Mouse (Mus musculus) adrenal gland, adult 2 months (tissue): ENCODE measurements around the gene Fcgr1. TPM values are rescaled to one million over a fixed set of nuclear protein-coding genes. Genes with fewer than 3 reads are reported as not detected.
"Not testable (repeated sequence)": the region's sequence is repeated elsewhere in the genome, so short reads cannot be mapped to it uniquely, and the experiment has no call there.

Experiments
- DNase-seq: peaks from one replicate; pipeline ENCODE4 v3.0.0; 2021
- polyA plus RNA-seq: library from polyadenylated mRNA; depleted of rRNA; stranded (reverse); fragments of >200 nt; gene quantifications from 2 replicates; pipeline ENCODE4 v1.2.3, GENCODE M21; 2012
- total RNA-seq, 2 experiments: library from RNA; stranded (reverse); gene quantifications; 2 replicates each; pipeline ENCODE4 v1.2.3; 2021

Gene Fcgr1
- total and polyA plus RNA-seq, 3 experiments = 1.9 to 2.3 (median 2.1) TPM

DNA sequence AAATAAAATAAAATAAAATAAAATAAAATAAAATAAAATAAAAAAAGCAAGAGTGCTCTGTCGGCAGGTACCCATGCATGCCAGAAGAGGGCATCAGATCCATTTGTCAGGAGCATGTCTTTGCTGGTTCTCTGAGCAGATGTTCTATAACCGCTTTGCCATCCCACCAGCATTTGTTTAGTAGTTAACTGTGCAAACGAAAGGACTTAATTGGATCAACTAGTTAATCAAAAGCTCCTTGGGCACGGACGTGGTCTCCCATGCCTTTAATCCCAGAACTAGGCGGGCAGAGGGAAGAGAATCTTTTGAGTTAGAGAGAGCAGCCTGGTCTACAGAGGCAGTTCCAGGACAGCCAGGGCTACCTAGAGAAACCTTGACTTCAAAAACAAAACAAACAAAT, 33.4 kb upstream of the Fcgr1 start:
- DNase-seq = peak; percentile 23

DNA sequence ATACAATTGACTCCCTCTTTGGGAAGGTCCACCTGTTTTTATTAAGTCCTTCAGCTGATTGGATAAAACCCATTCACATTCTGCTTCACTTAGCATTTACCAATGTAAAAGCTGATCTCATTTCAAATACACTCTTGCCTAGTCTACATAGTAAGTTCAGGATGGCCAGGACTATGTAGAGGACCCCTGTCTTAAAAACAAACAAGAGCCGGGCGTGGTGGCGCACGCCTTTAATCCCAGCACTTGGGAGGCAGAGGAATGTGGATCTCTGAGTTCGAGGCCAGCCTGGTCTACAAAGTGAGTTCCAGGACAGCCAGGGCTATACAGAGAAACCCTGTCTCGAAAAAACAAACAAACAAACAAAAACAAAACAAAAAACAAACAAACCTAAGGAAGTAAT, 30.0 kb upstream of the Fcgr1 start:
- DNase-seq = not testable (repeated sequence)

DNA sequence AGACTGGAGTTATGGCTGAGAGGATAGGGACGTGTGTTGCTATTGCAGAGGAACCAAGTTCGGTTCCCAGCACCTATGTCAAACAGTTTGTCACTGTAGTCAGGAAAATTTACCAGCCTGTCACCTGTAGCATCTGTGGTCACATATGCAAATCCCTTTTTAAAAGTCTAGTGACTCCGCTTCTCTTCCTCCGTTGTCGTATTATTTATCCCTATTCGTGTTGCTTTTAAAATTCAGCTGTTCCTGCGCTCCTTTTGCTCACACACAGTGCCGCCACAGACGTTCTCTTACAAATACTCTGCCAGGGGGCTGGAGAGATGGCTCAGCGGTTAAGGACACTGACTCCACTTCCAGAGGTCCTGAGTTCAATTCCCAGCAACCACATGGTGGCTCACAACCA, 28.8 kb upstream of the Fcgr1 start:
- no peak for DNase-seq

DNA sequence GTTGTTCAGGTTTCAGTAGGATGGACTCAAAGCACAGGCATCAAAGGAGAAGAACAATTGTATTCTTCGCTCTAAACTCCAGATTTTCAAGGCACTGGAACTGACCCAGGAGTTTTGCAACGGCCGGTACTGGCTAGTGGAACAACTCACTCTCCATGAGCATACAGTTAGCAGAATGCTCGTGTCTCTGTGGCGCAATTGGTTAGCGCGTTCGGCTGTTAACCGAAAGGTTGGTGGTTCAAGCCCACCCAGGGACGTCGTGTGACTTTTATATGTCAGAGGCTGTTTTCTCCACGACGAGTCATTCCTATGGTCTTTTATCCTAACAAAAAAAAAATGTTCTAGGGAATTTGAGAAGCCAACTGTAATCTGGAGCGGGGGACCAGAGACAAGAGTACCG, 28.1 kb upstream of the Fcgr1 start:
- peak; percentile 28 for DNase-seq

DNA sequence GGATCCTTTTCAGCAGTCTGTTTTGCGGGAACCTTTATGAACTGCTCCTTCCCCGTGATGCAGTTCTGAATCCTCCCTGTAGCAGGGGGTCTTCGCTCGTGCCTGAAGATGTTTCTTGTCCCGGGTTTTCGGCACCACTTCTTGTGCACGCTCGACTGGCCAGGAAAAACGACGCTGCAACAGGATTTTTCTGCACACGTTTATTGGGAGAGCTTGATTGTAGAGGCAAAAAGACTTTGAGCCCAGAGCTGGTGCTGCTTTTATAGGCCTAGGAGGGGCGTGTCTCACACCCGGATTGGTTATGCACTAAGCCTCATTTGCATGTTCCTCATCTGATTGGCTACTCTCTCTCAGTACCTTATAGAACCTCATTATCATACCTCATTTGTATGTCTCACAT, 26.2 kb upstream of the Fcgr1 start:
- DNase-seq = not testable (repeated sequence)

DNA sequence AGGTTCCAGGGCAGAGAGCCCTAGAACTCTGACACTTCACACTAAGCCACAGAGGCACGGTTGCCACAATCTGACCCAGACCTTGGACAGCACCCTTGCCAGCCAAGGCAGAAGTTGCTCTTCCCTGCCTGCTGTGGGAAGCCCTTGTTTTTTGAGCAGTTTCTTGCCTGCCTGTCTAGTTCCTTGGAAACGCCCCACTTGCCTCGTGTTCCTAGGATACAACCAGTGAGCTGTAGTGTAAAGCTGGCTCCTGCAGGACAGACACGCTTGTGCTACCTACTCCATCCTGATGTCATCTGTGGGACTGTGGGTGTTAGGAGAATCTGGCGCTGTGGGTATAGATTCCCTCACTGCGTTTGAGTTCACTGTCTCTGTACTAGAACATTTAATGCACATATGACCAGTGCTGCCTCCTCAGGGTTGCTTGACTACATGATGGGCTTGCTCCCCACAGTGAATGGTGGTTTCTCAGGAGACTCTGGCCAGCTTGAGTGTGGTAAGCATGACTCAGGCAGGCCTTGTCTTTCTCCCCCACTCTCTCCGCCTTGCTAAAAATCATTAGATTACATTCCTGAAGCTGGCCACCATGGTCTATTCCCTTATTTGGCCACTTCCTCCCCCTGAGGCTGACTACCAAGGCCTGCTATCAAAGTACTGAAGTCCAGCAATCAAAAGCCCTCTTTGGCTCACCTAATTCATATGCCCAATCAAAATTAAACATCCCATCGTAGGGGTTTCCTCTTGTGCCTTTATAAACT, 18.8 kb upstream of the Fcgr1 start:
- no peak for DNase-seq

DNA sequence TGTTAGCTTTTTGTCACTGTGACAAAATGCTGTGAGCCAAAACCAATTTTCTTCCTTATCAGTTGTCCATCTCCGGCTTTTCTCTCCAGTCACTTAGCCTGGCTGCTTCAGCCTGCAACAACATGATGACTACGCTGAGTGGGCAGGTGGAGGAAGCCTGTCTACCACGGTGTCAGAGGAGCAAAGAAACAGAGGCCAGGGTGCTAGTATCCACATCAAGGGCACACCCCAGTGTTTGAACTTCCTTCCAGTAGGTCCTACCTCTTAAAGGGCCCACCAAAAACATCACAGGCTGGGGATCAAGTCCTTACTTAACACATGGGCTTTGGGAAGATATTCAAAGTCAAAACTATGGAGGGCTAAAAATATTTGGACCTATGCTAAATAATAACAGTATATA, 15.7 kb upstream of the Fcgr1 start:
- no peak for DNase-seq

DNA sequence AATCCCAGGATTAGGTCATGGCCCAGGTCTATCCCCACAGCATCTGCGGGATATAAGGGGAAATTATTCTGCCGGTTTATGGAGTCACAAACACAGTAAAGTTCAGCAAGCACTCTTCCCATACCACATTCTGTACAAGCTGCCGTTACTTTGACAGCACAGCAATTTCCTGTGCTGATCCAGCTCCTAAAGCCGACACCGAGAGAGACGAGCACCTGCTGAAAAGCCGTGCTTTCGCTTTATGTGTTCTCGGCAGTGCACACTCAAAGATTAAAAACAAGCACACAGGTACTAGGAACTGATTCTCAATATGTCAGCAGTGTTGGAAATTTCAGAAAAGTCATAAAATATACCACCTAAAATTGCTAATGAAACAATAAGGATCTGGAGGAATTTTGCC, 12.7 kb upstream of the Fcgr1 start:
- no peak for DNase-seq

DNA sequence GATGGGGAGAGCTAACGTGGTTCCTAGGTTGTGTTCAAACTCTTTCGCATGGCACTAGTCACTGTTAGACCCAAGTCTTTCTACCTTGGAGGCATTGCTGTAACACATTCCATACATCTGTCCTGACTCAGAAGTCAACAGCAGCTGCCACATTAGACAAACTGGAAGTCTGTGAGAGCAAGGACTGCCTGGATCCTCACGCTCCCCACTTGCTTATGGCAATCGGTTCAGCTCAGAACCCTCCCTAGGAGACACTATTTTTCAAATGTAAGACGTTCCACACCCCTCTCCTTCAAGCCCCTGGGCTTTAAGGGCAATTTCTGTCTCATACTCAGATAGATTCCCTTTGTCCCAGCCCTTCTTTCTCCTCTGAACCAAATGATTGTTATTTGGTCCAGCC, 8.3 kb upstream of the Fcgr1 start:
- no peak for DNase-seq

DNA sequence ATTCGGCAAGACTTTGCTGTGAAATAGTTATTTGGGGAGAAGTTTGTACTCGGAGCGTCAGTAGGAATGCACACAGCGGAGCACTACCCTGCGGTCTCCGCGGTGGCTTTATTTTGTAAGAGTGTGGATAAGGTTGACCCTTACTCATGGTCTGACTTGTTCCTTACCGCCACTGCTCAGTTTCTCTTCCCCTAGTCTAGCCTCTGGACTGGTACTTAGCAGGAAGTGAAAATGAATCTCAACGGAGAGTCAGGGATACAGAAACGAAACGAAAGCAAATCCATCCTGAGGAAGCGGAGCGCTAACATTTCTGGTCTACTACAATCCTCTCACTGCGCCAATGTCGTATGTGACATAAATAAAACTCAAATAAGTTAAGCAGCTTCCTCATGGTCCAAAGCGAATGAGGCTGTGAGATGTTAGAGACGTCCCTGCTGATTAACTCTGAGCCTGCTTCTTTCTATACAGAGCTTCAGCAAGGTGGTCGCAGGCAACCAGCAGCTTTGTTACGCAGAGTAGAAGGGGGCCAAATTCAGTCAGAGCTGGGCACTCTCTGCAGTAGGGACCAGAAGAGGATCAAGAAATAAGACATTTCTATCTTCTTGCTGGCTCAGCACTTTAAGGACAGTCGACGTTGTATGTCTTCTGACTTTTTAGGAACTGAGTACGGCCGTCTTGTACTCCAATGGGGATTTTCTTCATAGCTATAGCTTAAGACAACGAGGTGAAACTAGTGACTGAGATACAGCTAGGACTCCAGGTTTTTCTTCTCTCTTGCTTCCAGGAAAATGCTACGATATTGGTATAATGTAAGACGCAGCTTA, 7.1 kb upstream of the Fcgr1 start:
- peak; percentile 27 for DNase-seq

DNA sequence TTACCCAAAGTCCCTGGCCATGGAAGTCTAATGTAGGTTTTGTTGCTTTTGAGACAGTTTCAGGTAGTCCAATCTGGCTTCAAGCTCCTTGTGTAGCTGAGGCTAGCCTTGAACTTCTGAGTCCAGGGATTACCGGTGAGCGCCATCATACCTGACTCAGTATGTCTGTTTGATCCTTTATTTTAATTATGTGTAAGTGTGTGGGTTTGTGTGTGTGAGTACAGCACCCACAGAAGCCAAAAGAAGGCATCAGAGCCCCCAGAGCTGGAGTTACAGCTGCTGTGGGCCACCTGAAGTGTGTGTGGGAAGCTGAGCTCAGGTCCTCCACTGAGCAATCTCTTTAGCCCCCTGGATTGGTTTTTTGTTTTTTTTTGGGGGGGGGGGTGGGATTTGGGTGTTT, 5.8 kb upstream of the Fcgr1 start:
- no peak for DNase-seq

DNA sequence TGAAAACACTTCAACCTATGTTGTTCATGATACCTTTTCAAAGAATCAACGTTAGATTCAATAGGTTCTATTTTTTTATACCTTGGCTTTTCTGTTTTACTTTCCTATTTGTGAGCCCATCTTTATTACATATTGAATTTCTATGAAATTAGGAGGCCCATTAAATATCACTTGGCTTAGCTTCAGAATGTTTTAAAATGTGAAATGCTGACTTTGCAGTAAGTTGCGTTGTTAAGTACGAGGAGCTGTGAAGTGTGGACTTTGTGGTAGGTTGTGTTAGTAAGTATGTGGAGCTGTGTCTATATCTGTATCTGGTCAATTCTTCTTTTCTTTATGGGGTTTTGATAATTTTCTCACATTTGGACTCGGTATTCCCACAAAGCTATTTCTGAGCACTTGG, 4.6 kb upstream of the Fcgr1 start:
- DNase-seq = no peak

DNA sequence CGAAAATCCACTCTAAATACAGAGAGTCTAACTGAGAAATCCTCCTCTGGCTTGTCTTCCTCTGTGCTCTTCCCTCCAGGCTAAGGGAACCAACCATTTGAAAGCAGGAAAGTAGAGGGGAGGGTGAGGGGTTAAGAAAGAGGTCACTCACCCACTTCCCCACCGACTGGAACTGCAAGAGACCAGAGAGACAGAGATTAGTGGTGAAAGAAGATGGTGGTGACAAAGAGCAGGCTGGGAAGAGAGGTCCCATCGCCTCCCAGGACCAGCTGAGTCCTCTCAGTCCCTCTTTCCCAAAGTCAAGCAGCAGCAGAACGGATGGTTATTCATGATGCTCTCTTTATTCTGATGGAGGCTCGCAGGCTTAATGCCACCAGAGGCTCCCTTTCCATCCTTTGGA, 401 bp downstream of the Fcgr1 start:
- DNase-seq = no peak

DNA sequence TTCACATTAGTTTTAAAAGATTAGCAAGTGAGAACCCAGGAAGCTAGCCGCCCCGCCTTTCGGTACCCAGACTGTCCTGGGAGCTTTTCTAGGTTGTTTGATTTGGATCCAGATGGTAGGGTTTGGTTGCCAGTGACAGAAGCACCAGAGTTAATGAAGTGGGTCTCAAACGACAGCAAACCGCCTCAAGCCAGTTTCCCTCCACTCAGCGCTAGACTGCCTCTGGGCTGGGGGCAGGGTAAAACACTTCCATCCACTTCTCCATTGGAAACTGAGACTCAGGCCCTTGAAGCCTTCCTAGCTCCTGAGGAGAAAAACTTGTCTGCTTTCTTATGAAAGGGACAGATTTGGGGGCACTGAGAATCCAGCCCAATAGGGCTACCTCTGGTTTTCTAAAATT, 1.1 kb downstream of the Fcgr1 start:
- DNase-seq = no peak

DNA sequence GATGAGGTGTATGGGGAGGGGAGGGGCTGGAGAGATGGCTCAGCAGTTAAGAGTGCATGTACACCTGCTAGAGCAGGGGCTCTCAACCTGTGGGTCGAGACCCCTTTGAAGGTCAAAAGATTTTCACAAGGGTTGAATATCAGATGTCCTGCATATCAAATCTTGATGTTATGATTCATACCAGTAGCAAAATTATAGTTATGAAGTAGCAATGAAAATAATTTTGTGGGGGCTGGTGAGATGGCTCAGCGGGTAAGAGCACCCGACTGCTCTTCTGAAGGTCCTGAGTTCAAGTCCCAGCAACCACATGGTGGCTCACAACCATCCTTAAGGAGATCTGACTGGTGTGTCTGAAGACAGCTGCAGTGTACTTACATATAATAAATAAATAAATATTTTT, 3.0 kb downstream of the Fcgr1 start:
- DNase-seq = not testable (repeated sequence)

DNA sequence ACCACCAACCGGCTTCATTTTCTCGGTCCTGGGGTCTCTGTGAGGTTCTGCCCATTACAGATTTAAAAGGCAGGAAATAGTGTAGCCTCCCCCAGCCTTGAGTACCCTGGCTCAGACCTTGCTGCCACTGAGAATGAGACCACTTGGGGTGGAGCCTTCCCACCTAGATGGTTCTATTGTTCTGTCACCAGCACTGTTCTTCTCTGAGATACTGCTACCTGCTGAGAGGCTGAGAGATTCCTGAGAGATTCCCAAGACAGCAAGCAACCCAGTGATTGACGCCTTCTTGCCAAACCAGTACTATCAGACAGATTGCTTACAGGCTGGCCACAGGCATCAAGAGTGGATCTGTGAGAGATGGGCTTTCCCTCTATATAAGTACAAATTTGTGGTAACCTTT, 4.6 kb downstream of the Fcgr1 start:
- DNase-seq = no peak

DNA sequence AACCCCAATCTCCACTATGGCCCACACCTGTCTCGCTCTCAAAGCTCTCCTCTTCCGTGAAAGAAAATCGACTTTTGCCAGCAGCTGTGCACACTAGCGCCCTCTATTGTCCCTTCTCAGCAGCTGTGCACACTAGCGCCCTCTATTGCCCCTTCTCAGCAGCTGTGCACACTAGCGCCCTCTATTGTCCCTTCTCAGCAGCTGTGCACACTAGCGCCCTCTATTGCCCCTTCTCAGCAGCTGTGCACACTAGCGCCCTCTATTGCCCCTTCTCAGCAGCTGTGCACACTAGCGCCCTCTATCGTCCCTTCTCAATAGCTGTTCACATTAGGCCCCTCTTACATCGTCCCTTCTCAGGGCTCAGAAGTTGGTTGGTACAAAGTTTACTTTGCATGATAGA, 6.4 kb downstream of the Fcgr1 start:
- DNase-seq = not testable (repeated sequence)

DNA sequence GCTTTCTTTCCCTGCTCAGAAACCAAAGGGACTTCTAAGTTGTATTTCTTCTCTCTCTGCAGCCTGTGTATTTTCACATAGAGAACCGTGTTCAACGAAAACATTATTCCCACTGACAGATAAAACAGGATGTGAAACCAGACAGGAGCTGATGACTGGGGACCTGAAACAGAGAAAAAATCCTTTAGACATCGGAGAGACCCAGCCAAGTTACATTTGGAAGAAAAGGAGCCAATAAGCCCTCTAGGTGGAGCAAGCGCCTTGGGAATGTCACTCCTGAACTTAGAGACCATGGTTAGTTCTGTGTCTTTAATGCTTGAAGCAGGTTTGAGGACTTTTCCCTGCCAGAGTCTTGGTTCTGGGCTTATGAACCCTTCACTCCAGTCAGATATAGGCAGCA, 9.3 kb downstream of the Fcgr1 start:
- DNase-seq = no peak

DNA sequence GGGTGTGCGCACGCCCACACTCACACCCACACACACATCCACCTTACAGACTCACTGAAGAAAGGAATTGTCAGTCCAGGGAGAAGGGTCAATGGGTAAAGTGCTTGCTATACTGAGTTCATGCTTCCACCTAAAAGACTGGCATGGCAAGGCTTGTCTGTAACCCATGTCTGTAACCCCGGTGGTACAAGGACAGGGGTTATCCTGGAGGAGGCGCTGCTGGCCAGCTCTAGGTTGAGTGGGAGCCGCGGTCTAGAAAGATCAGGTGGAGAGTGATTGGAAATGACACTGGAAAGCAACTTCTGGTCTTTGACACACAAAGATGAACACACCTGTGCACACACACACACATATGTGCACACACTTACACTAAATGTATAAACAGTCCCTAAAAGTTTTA, 13.1 kb downstream of the Fcgr1 start:
- DNase-seq = no peak

DNA sequence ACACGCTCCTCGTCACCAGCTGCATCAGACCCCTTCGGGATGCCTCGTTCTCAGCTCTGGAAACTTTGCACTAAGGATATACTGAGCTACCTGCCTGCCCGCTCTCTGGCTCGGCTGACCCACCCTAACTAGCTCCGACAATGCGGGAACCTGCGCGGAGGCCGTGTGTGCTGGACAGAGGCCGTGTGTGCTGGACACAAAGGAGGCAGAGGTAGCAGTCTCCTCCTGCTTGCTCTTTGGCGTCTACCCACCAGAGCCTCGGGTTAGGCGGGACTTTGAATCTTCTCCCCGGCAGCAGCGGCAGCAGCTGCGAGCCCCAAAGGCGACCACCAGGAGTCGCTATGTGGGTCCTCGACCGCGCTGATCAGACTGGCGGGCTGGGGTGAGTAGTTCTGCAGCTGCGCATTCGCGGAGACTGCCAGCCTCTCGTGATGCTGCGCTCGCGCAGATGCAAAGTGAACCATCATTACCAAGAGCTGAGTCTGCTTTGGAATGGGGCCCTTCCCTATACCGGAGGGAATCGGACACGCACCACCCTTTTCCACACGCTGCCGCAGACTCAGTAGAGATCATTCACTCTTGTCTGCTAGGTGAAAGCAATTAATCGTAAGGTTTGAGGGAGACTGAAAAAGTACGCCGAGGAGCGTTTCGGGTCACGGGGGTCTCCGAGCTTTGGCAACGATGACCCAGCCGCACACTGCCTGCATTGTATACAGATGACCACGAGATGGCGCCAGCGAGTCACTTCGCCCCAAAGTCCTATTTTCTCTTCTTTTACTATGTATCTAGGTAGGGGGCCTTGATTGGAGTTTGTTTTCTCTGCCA, 15.8 kb downstream of the Fcgr1 start:
- peak; percentile 92 for DNase-seq

DNA sequence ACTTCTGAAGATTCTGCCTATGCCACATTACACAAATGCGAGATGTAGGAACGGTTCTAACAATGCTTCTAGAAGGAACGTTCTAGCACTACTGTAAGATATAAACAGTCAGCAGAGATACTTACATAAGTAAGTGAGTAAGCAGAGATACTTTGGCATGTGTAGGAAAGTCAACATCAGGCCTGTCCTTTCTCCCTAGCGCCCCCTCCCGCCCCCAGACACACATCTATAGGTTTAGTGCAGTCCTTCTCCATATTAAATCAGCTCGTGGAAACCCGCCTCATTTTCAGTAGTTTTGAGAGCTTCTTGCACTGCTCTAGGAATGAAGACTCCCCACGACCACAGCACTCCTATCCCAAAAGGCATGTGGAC, 16.4 kb downstream of the Fcgr1 start:
- no peak for DNase-seq

DNA sequence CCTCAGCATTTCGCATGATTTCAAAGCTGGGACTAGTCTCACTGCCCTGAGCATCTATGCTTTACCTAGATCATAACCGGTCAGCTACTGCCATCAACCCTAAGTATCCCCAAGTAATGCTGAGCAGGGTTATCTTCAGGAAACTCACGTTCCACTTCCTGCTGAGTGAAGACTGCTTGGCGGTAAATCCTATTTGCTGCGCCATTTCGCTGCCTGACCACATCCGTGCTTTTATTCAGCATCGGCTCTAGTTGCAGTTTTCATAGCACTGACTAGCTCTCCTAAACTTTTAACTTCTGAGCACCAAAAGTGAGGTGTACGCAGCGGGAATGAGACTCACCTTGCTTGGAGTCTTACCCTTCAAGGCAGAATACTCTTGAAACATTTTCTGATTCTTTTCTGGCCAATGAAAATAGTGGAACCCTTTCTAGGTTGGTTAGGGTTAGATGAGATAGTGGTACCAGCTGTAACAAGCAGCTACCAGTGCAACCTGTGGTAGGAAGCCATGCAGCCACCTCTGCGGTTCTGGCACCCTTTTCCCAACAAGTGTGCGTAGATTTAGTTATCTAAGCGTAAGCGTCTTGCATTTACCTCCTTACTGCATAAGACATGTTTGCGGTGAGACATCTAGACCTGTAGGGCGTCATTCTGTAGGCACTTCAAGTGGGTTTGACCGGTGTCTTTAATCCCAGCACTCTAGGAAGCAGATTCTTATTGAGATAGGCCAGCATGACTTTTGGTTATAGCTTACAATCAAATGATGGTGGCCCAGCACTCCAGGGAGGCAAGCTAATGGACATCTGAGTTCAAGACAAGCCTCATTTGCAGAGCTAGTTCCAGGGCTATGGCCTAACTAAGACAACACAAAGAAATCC, 19.9 kb downstream of the Fcgr1 start:
- no peak for DNase-seq
